Mouse (Mus musculus) hindbrain, embryonic 16.5 days (tissue): ENCODE measurements around the gene Plekho2. TPM values are rescaled to one million over a fixed set of nuclear protein-coding genes. Genes with fewer than 3 reads are reported as not detected.

Experiments
- ATAC-seq: fragments of 200-750 bp; cut with Nextera tagmentation; 2 replicates; pipeline ENCODE4 v1.8.0; 2017; ENCODE audit warnings: moderate TSS enrichment, moderate library complexity
- H3K27ac ChIP-seq: fragments of 300-500 bp; sonication (generic); 2 replicates; pipeline ENCODE4 v1.5.1; 2014; ENCODE audit warnings: low read depth, mild to moderate bottlenecking, control low read depth, low read length, moderate library complexity
- H3K27me3 ChIP-seq: fragments of 300-500 bp; sonication (generic); replicated peaks from 2 replicates; pipeline ENCODE4 v1.6.1; 2014; ENCODE audit warnings: low read length; ENCODE audit not compliant: control insufficient read depth, insufficient read depth
- H3K36me3 ChIP-seq: fragments of 300-500 bp; sonication (generic); 2 replicates; pipeline ENCODE4 v1.6.1; 2014; ENCODE audit warnings: mild to moderate bottlenecking, low read length, moderate library complexity, mixed read lengths; ENCODE audit not compliant: control insufficient read depth, insufficient read depth
- H3K4me1 ChIP-seq: fragments of 300-500 bp; sonication (generic); 2 replicates; pipeline ENCODE4 v1.6.1; 2014; ENCODE audit warnings: low read depth, low read length; ENCODE audit not compliant: control insufficient read depth, insufficient read depth
- H3K4me2 ChIP-seq: fragments of 300-500 bp; sonication (generic); 2 replicates; pipeline ENCODE4 v1.6.1; 2014; ENCODE audit warnings: mild to moderate bottlenecking, low read length, control low read depth, moderate library complexity
- H3K4me3 ChIP-seq: fragments of 300-500 bp; sonication (generic); 2 replicates; pipeline ENCODE4 v1.5.1; 2014; ENCODE audit warnings: mild to moderate bottlenecking, low read length, control low read depth, moderate library complexity
- H3K9ac ChIP-seq: fragments of 300-500 bp; sonication (generic); 2 replicates; pipeline ENCODE4 v1.6.1; 2014; ENCODE audit warnings: low read depth, mild to moderate bottlenecking, control low read depth, low read length, moderate library complexity
- H3K9me3 ChIP-seq: fragments of 300-500 bp; sonication (generic); 2 replicates; pipeline ENCODE4 v1.6.1; 2014; ENCODE audit warnings: mild to moderate bottlenecking, low read length, moderate library complexity; ENCODE audit not compliant: control insufficient read depth
- WGBS: fragments of 180-500 bp; shearing (Covaris S2); extraction: QIAGEN DNeasy Blood & Tissue Kit; methylation state at CpG from one replicate; pipeline ENCODE4 v1.1.7; 2014; 5-methylcytosine and 5-hydroxymethylcytosine counted together
- polyA plus RNA-seq: library from polyadenylated mRNA; unstranded; fragments of >200 nt; fragmentation: Nextera tagmentation; extraction: Ambion mirVana; gene quantifications from 2 replicates; pipeline ENCODE4 v1.2.1, GENCODE M21; 2015

Gene Plekho2
- polyA plus RNA-seq, 1 experiment from 2014 or later: 7.1 TPM

- no peak overlapping the region for H3K4me3 ChIP-seq
- H3K4me2 ChIP-seq: no peak overlapping the region
- H3K27ac ChIP-seq: no peak overlapping the region
- no peaks in the 10 kb centered on the region for H3K9me3 ChIP-seq
- 0 out of 2 replicates have a peak, but pooled peaks cover 2% of the 10 kb centered on the region for H3K36me3 ChIP-seq
- no peaks in the 10 kb centered on the region for H3K27me3 ChIP-seq
- no peak overlapping the region for H3K9ac ChIP-seq
- 92% methylated on average over 6 of the region's 6 CpGs for WGBS
- ATAC-seq: no peak
- peaks cover 10% of the 10 kb centered on the region for H3K4me1 ChIP-seq
Measured at GRCm38 (mm10) chr9:65558806-65559205, 21.0 kb downstream of the Plekho2 start.

GRCm38 (mm10) chr9:65556979-65557378 is 22.9 kb downstream of the Plekho2 start:
- Histone ChIP-seq H3K9me3 (no peaks in the 10 kb centered on the region), H3K27ac (no peak overlapping the region)
- no peak for ATAC-seq

GRCm38 (mm10) chr9:65556349-65556748 is 23.5 kb downstream of the Plekho2 start:
- Histone ChIP-seq H3K36me3 (0 out of 2 replicates have a peak, but pooled peaks cover 2% of the 10 kb centered on the region), H3K27ac (no peak overlapping the region), H3K27me3 (no peaks in the 10 kb centered on the region), H3K4me2 (no peak overlapping the region), H3K9me3 (no peaks in the 10 kb centered on the region), H3K4me1 (peaks cover 1% of the 10 kb centered on the region; the same call in 1 of the 2 replicates), H3K9ac (no peak overlapping the region), H3K4me3 (no peak overlapping the region)
- WGBS: 95% methylated on average over 8 of the region's 8 CpGs
- no peak for ATAC-seq

More at GRCm38 (mm10) chr9:65556979-65557378, 22.9 kb downstream of the Plekho2 start:
- Histone ChIP-seq H3K27me3 (no peaks in the 10 kb centered on the region), H3K9ac (no peak overlapping the region), H3K4me1 (peaks cover 5% of the 10 kb centered on the region), H3K4me2 (no peak overlapping the region), H3K36me3 (0 out of 2 replicates have a peak, but pooled peaks cover 2% of the 10 kb centered on the region), H3K4me3 (no peak overlapping the region)
- WGBS: 96% methylated on average over 5 of the region's 5 CpGs

GRCm38 (mm10) chr9:65555621-65556020 is 24.2 kb downstream of the Plekho2 start:
- Histone ChIP-seq H3K36me3 (0 out of 2 replicates have a peak, but pooled peaks cover 2% of the 10 kb centered on the region), H3K4me1 (peaks cover 2% of the 10 kb centered on the region; the same call in 1 of the 2 replicates), H3K9ac (no peak overlapping the region), H3K4me2 (no peak overlapping the region), H3K27me3 (no peaks in the 10 kb centered on the region), H3K27ac (no peak overlapping the region), H3K4me3 (no peak overlapping the region), H3K9me3 (no peaks in the 10 kb centered on the region)
- ATAC-seq: no peak
- 86% methylated on average over 4 of the region's 4 CpGs for WGBS

GRCm38 (mm10) chr9:65555001-65555405 is 24.8 kb downstream of the Plekho2 start:
- H3K27me3 ChIP-seq: no peaks in the 10 kb centered on the region
- no peak overlapping the region for H3K4me3 ChIP-seq
- 0 out of 2 replicates have a peak, but pooled peaks cover 2% of the 10 kb centered on the region for H3K36me3 ChIP-seq
- ATAC-seq: no peak
- no peak overlapping the region for H3K9ac ChIP-seq
- peaks cover 3% of the 10 kb centered on the region; the same call in 1 of the 2 replicates for H3K4me1 ChIP-seq
- WGBS: 21% methylated on average over 5 of the region's 5 CpGs
- no peak overlapping the region for H3K27ac ChIP-seq
- H3K4me2 ChIP-seq: no peak overlapping the region
- H3K9me3 ChIP-seq: no peaks in the 10 kb centered on the region

DNA sequence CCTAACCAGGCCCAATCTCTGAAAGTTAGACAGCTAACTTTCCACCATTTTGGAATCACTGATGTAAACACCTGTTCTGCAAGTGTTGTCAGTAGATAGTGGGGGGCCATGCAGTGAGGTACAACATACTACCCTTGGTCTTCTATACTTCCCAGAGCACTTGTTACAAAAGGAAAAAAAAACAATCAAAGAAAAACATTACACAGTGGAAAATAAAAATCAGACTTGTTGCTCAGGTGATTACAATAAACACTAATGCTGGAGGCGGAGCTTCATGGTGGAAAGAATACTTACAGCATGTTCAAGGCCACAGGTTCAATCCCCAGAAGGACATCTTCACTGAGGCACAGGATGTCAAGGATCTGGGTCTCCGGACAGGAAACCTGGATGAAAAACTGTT is 27.1 kb downstream of the Plekho2 start:
- Histone ChIP-seq H3K27me3 (no peaks in the 10 kb centered on the region), H3K4me1 (peaks cover 3% of the 10 kb centered on the region; the same call in 1 of the 2 replicates), H3K9ac (no peak overlapping the region), H3K27ac (no peak overlapping the region), H3K4me3 (no peak overlapping the region), H3K9me3 (no peaks in the 10 kb centered on the region), H3K4me2 (no peak overlapping the region), H3K36me3 (0 out of 2 replicates have a peak, but pooled peaks cover 2% of the 10 kb centered on the region)
- WGBS: 97% methylated on average over 2 of the region's 2 CpGs
- no peak for ATAC-seq

DNA sequence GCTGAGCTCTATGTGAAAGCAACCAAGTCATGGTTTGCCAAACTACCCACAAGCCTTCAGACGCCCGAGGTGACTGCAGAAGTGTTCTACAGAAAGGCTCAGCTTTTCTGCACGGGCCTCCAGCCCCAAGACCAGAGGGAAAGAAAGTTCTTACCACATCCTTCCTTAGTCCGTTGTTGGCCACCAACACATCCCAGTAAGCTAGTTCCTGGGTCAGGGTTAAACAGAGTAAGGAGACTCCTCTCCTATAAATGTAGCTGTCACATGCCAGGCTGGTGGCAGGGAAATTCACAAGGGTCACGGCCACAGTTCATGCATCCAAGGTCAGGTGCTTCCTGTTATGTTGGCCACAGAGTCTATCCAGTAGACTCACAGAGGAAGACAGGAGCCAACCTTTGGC is 27.7 kb downstream of the Plekho2 start:
- no peak overlapping the region for H3K27ac ChIP-seq
- no peak overlapping the region for H3K9ac ChIP-seq
- no peaks in the 10 kb centered on the region for H3K9me3 ChIP-seq
- no peak for ATAC-seq
- no peaks in the 10 kb centered on the region for H3K27me3 ChIP-seq
- H3K4me2 ChIP-seq: no peak overlapping the region
- H3K4me1 ChIP-seq: peaks cover 3% of the 10 kb centered on the region; the same call in 1 of the 2 replicates
- 86% methylated on average over 5 of the region's 5 CpGs for WGBS
- H3K36me3 ChIP-seq: 0 out of 2 replicates have a peak, but pooled peaks cover 2% of the 10 kb centered on the region
- H3K4me3 ChIP-seq: no peak overlapping the region

DNA sequence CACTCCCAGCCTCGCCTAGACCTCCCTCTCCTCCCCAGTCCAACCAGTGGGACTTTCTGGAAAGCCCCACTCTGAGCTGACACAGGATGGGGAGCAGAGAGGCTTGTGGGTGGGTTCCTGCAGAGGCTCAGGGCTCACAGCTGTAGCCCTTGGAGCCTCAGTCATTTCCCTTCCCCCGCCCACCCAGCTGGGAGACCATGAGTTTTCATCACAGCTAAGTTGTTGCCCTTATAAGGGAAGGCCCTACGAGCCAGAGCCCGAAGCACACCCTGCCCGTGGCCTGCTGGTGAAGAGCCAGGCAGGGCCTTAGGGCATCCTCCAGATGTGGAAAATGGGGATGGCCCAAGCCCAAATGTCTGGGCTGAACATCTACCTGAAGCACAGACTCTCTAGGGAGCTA is 28.8 kb downstream of the Plekho2 start:
- H3K27ac ChIP-seq: no peak overlapping the region

DNA sequence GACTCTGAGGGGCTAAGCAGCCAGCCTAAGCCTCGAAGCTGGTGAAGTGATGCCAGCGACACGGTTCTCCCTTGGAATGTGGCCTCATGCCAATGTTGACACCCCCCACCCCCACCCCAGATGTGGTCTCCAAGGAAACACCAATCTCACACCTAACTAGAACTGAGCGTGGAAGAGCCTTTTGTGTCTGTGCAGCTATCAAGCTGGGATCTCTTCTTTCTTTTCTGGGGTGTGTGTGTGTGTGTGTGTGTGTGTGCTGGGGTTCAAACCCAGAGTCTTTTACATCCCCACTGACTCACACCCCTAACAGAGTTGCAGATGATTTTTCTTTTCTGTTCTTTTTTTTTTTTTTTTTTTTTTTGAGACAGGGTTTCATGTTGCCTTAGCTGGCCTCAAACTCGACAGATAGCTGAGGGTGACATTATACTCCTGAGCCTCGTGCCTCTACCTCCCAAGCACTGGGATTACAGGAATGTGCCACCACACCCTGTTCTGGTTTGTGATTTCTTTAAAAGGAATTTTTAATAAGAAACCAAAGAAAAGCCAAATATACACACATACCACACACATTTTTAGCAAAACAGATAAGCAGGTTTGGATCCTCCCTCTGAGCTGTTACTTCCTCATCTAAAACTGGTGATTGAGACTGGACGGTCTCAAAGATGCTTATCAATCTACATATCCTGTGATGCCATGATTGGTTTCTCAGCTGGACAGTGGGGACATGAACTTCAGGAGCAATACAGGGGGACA is 29.6 kb downstream of the Plekho2 start:
- no peak for ATAC-seq

More for the DNA sequence above, 28.8 kb downstream of the Plekho2 start:
- H3K9me3 ChIP-seq: no peaks in the 10 kb centered on the region
- no peak overlapping the region for H3K4me2 ChIP-seq
- peaks cover 4% of the 10 kb centered on the region for H3K4me1 ChIP-seq
- ATAC-seq: no peak
- H3K36me3 ChIP-seq: no peaks in the 10 kb centered on the region
- no peak overlapping the region for H3K9ac ChIP-seq
- H3K27me3 ChIP-seq: no peaks in the 10 kb centered on the region
- H3K4me3 ChIP-seq: no peak overlapping the region
- WGBS: 40% methylated on average over 5 of the region's 5 CpGs

More for the DNA sequence above, 29.6 kb downstream of the Plekho2 start:
- Histone ChIP-seq H3K4me2 (no peak overlapping the region), H3K9ac (no peak overlapping the region), H3K36me3 (no peaks in the 10 kb centered on the region), H3K4me1 (peaks cover 8% of the 10 kb centered on the region), H3K4me3 (no peak overlapping the region), H3K27ac (no peak overlapping the region), H3K27me3 (no peaks in the 10 kb centered on the region), H3K9me3 (no peaks in the 10 kb centered on the region)
- 23% methylated on average over 7 of the region's 7 CpGs for WGBS
